Mouse (Mus musculus) testis, adult 2 months (tissue): ENCODE data around the gene Ell. TPM values are rescaled to one million over a fixed set of nuclear protein-coding genes. Genes with fewer than 3 reads are reported as not detected.

Experiments used
- H3K27ac ChIP-seq: fragments of 200-500 bp; 2 replicates; pipeline ENCODE4 v1.5.1; 2012; ENCODE audit warnings: low read depth, low read length; ENCODE audit not compliant: control insufficient read depth, insufficient read depth
- H3K27me3 ChIP-seq: fragments of 200-500 bp; 2 replicates; pipeline ENCODE4 v1.6.1; 2012; ENCODE audit warnings: mild to moderate bottlenecking, low read length, moderate library complexity; ENCODE audit not compliant: control insufficient read depth, insufficient read depth
- H3K36me3 ChIP-seq: fragments of 200-500 bp; 2 replicates; pipeline ENCODE4 v1.6.1; 2012; ENCODE audit warnings: mild to moderate bottlenecking, low read length; ENCODE audit not compliant: control insufficient read depth, insufficient read depth
- H3K4me1 ChIP-seq: fragments of 200-500 bp; 2 replicates; pipeline ENCODE4 v1.6.1; 2012; ENCODE audit warnings: low read length; ENCODE audit not compliant: control insufficient read depth, insufficient read depth
- H3K4me3 ChIP-seq: fragments of 200-500 bp; 2 replicates; pipeline ENCODE4 v1.5.1; 2012; ENCODE audit warnings: low read depth, mild to moderate bottlenecking, low read length, moderate library complexity, mixed read lengths; ENCODE audit not compliant: control insufficient read depth
- CTCF ChIP-seq: fragments of 200-500 bp; IDR thresholded peaks from 2 replicates; pipeline ENCODE4 v1.5.1; 2012; ENCODE audit warnings: low read depth, mild to moderate bottlenecking, inconsistent platforms, low read length, moderate library complexity; ENCODE audit not compliant: control insufficient read depth, insufficient read depth, insufficient replicate concordance
- POLR2A ChIP-seq: fragments of 200-500 bp; IDR thresholded peaks from 2 replicates; pipeline ENCODE4 v1.6.1; 2012; ENCODE audit warnings: low read depth, mild to moderate bottlenecking, inconsistent platforms, low read length, moderate library complexity; ENCODE audit not compliant: control insufficient read depth
- polyA plus RNA-seq: library from polyadenylated mRNA; depleted of rRNA; stranded (reverse); fragments of >200 nt; gene quantifications from 2 replicates; pipeline ENCODE4 v1.2.3, GENCODE M21; 2012

The Ell gene
- polyA plus RNA-seq, 1 experiment = 42.5 TPM

DNA sequence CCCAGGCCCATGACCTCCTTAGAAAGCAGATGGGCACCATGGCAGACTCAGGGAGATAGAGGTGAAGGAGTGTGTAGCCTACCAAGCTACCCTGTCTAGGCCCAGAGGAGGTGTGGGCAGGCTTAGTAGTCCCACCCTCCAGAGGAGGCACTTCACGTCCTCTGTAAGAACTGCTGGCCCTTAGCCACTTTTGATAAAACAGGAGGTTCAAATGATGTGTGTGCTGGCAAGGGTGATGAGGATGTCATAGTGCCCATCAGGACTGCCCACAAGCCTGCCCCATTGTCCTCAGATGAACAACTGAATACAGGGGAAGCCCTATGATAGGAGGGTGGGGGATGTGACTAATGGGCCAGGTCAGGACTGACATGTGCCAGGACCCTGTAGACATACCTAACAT, 13.6 kb downstream of the Ell start:
- Histone ChIP-seq H3K4me1 (peaks cover 17% of the 10 kb centered on the region), H3K4me3 (no peak overlapping the region), H3K27me3 (no peaks in the 10 kb centered on the region), H3K27ac (no peak overlapping the region), H3K36me3 (no peaks in the 10 kb centered on the region)
- no peak for TF ChIP-seq CTCF
- no peak for TF ChIP-seq POLR2A

DNA sequence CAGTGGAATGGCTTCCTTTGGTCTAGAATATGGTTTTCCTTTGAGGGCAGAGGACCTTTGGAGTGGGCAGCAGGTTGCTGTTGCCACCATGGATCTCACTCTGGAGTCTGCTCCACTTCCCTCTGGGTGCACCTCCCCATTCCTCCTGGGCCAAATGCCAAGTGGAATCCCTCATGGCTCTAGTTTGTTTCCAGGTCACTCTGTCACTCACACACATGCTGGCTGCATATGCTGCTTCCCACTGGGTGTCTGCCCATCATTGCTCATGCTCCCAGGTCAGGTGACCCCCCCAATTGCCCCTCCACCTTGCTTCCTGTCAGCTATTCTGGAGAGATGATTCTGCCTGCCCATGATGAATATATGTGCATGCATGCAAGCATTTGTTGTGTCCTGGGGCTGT, 14.5 kb downstream of the Ell start:
- Histone ChIP-seq H3K4me3 (no peak overlapping the region), H3K4me1 (peaks cover 13% of the 10 kb centered on the region), H3K27me3 (no peaks in the 10 kb centered on the region), H3K27ac (no peak overlapping the region), H3K36me3 (no peaks in the 10 kb centered on the region)
- TF ChIP-seq POLR2A (no peak), CTCF (no peak)

DNA sequence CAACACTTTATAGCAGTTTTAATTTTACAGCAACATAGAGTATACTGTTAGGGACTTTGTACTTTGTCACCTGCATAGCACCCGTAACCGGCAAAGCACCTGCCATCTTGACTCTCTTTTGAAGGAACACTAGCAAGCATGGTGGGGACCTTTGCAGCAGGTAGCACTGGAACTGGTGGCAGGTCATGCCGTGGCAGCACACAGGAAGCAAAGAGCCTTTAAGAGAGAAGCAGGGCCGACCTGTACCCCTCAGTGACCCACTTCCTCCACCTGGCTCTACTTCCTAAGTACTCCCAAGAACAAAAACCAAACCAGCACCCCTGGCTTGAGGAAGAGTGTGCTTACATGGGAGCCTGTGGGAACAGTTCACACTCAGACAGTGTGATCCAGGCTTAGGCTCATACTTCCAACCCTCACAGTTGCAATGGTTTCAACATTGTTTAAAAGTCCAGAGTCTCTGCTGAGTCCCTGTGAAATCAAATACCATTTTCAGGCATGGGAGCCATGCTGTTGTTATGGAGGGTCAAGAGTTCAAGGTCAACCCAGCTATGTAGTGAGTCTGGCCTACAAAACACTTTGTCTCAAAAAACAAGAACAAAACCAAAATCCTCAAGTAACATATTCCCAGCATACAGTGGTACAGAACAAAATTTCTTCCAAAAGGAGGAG, 16.0 kb downstream of the Ell start:
- no peaks in the 10 kb centered on the region for H3K36me3 ChIP-seq
- peaks cover 16% of the 10 kb centered on the region for H3K4me1 ChIP-seq
- TF ChIP-seq POLR2A (no peak), CTCF (no peak)
- H3K4me3 ChIP-seq = no peak overlapping the region
- H3K27ac ChIP-seq = peak overlapping the region; percentile 37; the same call in 1 of the 2 replicates
- no peaks in the 10 kb centered on the region for H3K27me3 ChIP-seq

- Histone ChIP-seq H3K36me3 (no peaks in the 10 kb centered on the region), H3K4me3 (no peak overlapping the region), H3K27me3 (no peaks in the 10 kb centered on the region), H3K4me1 (peaks cover 9% of the 10 kb centered on the region), H3K27ac (no peak overlapping the region)
- TF ChIP-seq POLR2A (no peak), CTCF (no peak; the same call in 1 of the 2 replicates)
Measured at GRCm38 (mm10) chr8:70558334-70558733, 19.1 kb downstream of the Ell start.

GRCm38 (mm10) chr8:70558983-70559382, 19.7 kb downstream of the Ell start:
- Histone ChIP-seq H3K4me3 (no peak overlapping the region), H3K27ac (no peak overlapping the region), H3K36me3 (no peaks in the 10 kb centered on the region), H3K27me3 (no peaks in the 10 kb centered on the region), H3K4me1 (peaks cover 5% of the 10 kb centered on the region)
- no peak for TF ChIP-seq POLR2A

DNA sequence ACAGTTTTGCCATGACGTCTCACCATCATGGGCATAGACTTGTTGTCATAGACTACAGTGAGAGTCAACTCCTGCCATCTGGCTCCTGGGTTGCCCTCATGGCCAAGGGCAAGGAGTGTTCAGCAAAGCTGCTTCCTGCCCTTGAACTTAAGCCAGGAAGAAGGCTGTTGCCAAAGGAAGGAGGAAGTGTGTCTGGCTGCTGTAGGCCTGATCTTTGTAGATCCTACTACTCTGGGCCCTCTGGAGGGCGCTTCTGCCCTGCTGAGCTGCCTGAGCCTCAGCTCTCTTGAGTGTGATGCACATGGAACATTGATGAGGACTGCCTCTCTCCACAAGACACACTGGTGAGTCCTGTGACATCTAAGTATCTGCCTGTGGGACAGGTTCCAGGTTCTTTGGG, 20.8 kb downstream of the Ell start:
- Histone ChIP-seq H3K4me1 (peaks cover 11% of the 10 kb centered on the region), H3K36me3 (no peaks in the 10 kb centered on the region), H3K4me3 (no peak overlapping the region), H3K27me3 (no peaks in the 10 kb centered on the region), H3K27ac (no peak overlapping the region)
- TF ChIP-seq POLR2A (no peak), CTCF (peak; percentile 35; the same call in 1 of the 2 replicates)

DNA sequence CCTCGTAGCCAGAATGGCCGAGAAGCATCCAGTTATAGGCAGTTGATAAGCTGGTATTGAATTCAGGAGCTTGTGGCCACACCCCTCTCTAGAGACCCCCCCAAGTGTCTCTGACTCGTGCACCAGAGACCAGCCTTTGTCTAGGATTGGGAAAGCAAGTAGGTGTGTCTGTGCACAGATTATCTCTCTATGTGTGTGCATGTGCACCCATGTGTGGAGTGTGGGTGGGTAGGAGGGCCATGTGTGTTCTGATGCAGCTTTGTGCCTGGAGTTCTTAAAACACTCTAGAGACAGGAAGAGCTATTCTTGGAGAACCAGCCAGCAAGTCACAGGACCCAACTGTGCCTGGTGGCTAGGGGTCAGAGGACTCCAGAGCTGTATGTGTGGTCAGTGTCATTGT, 21.3 kb downstream of the Ell start:
- H3K27ac ChIP-seq = peak overlapping the region; percentile 77

DNA sequence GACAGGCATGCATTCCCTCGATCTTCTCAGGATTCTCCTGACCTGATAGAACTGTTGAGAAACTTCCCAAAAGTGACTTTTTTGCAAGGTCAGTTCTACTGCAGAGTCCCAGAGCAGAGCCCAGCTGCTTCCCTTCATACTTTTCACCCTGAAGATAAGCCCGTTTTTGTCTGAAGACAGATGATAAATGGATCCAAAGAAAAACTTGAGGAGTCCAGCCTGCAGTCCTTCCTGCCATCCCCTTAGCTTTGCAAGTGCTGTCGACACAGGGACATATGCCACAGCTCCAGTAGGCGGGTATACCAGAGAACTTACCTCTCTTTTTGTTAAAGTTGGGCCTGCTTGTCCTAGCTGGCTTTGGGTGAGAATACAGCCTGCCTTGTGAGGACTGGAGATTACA, 22.1 kb downstream of the Ell start:
- Histone ChIP-seq H3K4me3 (no peak overlapping the region), H3K27me3 (no peaks in the 10 kb centered on the region), H3K27ac (peak overlapping the region; percentile 77), H3K4me1 (peaks cover 14% of the 10 kb centered on the region), H3K36me3 (no peaks in the 10 kb centered on the region)
- TF ChIP-seq POLR2A (no peak), CTCF (no peak)

More for the DNA sequence above, 21.3 kb downstream of the Ell start:
- Histone ChIP-seq H3K4me1 (peaks cover 12% of the 10 kb centered on the region), H3K27me3 (no peaks in the 10 kb centered on the region), H3K4me3 (no peak overlapping the region), H3K36me3 (no peaks in the 10 kb centered on the region)
- TF ChIP-seq POLR2A = no peak
- no peak for TF ChIP-seq CTCF
